Mouse (Mus musculus) testis, adult 2 months (tissue): ENCODE results near the gene Trpm5.

Source experiments
- CTCF ChIP-seq: fragments of 200-500 bp; IDR thresholded peaks from 2 replicates; pipeline ENCODE4 v1.5.1; 2012; ENCODE audit warnings: low read depth, mild to moderate bottlenecking, inconsistent platforms, low read length, moderate library complexity; ENCODE audit not compliant: control insufficient read depth, insufficient read depth, insufficient replicate concordance
- POLR2A ChIP-seq: fragments of 200-500 bp; IDR thresholded peaks from 2 replicates; pipeline ENCODE4 v1.6.1; 2012; ENCODE audit warnings: low read depth, mild to moderate bottlenecking, inconsistent platforms, low read length, moderate library complexity; ENCODE audit not compliant: control insufficient read depth

DNA sequence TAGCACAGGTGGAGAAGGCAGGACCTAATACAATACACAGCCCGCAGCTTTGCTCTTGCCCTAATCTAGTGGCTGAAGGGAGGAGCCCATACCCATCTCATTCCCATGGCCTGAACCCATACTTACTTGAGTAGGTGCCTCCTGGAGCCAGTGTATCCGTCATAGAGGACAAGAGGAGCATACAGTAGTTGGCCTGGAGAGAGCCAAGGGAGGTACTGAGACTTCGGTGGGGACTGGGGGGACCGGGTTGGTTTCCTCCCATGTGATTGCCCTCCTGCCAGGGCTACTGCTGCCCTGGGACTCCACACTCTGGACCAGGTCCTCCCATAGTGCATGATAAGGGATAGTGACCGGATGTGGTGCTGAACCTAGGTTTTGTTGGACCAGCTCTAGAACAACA lies 21.8 kb downstream of the Trpm5 start:
- TF ChIP-seq CTCF (no peak), POLR2A (no peak)
